Mouse (Mus musculus) lung, adult 2 months (tissue): ENCODE measurements around the gene Tmem210.

Source experiments
- CTCF ChIP-seq: fragments of 200-500 bp; IDR thresholded peaks from 2 replicates; pipeline ENCODE4 v1.5.1; 2011; ENCODE audit warnings: mild to moderate bottlenecking, low read length, control low read depth; ENCODE audit not compliant: insufficient read depth
- POLR2A ChIP-seq: fragments of 200-500 bp; IDR thresholded peaks from 2 replicates; pipeline ENCODE4 v1.6.1; 2011; ENCODE audit warnings: low read depth, mild to moderate bottlenecking, control low read depth, low read length, borderline replicate concordance; ENCODE audit errors: extremely low read depth

GRCm38 (mm10) chr2:25262795-25263622, 24.9 kb upstream of the Tmem210 start:
- TF ChIP-seq CTCF (no peak), POLR2A (no peak)
